ENCODE assay signal across 8 mouse cellular contexts in the genomic region with DNA sequence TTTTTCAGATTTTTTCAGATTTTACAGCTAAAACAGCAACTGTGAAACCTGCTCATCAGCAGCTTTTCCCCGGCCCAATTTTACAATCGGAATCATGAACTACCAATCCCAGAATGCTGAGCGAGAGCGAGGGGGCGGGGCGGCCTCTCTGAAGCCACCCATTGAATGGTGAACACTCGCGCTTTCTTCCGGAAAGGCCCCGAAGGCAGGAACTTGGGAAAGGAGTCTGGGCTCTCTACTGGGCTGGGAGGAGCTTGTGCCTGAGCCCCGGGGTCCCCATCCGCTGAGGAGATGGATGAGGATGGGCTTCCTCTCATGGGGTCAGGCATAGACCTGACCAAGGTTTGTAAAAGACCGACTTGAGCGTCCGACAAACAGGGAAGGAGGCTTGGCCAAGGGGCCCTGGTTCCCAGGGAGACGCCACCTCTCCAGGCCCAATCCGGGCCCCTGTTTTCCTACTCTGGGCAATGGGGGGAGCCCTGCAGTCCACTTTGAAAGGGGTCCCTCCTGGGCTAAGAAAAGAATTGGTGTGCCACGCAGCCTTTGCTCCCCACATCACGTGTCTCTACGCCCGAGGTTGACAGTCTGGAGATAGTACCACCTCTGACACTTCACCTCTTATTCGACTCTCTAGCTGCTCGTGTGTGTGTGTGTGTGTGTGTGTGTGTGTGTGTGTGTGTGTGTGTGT. TPM values are rescaled to one million over a fixed set of nuclear protein-coding genes. Genes with fewer than 3 reads are reported as not detected.
DNase-seq lines count a peak whose midpoint lies in the region; ATAC-seq lines count a peak whose summit lies in the region.

A gene (plus strand): TSS at position 143 of the 688 bp plus-strand sequence.

- peak; percentile 91 for DNase-seq in ES-CJ7 (ENCODE audit: low read depth, low spot score)
- DNase-seq in cerebellum, adult 11 months = peak; percentile 82
- DNase-seq in forebrain, embryonic 14.5 days (ENCODE audit: low spot score) = peak; percentile 97
- peak; percentile 88 to 91 for DNase-seq in heart, postnatal 14 days
- peak; percentile 94 for DNase-seq in layer of hippocampus, adult 11-12 months (ENCODE audit: low spot score)
- peak; percentile 91 to 94 for DNase-seq in lung, adult 18-20 months
- DNase-seq in testis, postnatal 14 days (ENCODE audit: low spot score) = peak; percentile 89

- WGBS in forebrain, embryonic 14.5 days = 2% methylated on average over 23 of the region's 23 CpGs
- 2% methylated on average over 23 of the region's 23 CpGs for WGBS in neural tube, embryonic 15.5 days

- peak within 1 kb of the TSS; percentile 78 for H3K9ac ChIP-seq in forebrain, embryonic 14.5 days (ENCODE audit: low read length)
- H3K9ac ChIP-seq in neural tube, embryonic 15.5 days (replicated peaks) = peak within 1 kb of the TSS; percentile 80

- H3K4me3 ChIP-seq in forebrain, embryonic 14.5 days (ENCODE audit: low read depth, low read length) = peak within 1 kb of the TSS; percentile 47
- H3K4me3 ChIP-seq in neural tube, embryonic 15.5 days (replicated peaks) = peak within 1 kb of the TSS; percentile 70

- H3K4me2 ChIP-seq in forebrain, embryonic 14.5 days (ENCODE audit: low read length) = peak within 1 kb of the TSS; percentile 63
- H3K4me2 ChIP-seq in neural tube, embryonic 15.5 days = peak within 1 kb of the TSS; percentile 72

- H3K9me3 ChIP-seq in forebrain, embryonic 14.5 days (replicated peaks; ENCODE audit: control insufficient read depth, low read length) = no peaks in the 10 kb centered on the region
- H3K9me3 ChIP-seq in neural tube, embryonic 15.5 days (replicated peaks) = no peaks in the 10 kb centered on the region

- H3K4me1 ChIP-seq in forebrain, embryonic 14.5 days (ENCODE audit: control insufficient read depth, insufficient read depth, low read length) = no peaks in the 10 kb centered on the region
- H3K4me1 ChIP-seq in neural tube, embryonic 15.5 days = peaks cover 4% of the 10 kb centered on the region

- H3K27me3 ChIP-seq in forebrain, embryonic 14.5 days (replicated peaks; ENCODE audit: control insufficient read depth, insufficient read depth, low read length) = no peaks in the 10 kb centered on the region
- H3K27me3 ChIP-seq in neural tube, embryonic 15.5 days (replicated peaks) = no peaks in the 10 kb centered on the region

- H3K27ac ChIP-seq in forebrain, embryonic 14.5 days (ENCODE audit: low read depth, low read length) = peak within 1 kb of the TSS; percentile 56; the same call in 1 of the 2 replicates
- peak within 1 kb of the TSS; percentile 88 for H3K27ac ChIP-seq in neural tube, embryonic 15.5 days (replicated peaks)

- ATAC-seq in forebrain, embryonic 14.5 days = peak; percentile 100
- peak; percentile 100 for ATAC-seq in neural tube, embryonic 15.5 days (ENCODE audit: low FRiP score)

- intact Hi-C loops in heart, postnatal 14 days (cut with DNase I) = no loop called here

- peaks cover 4% of the 10 kb centered on the region for H3K36me3 ChIP-seq in forebrain, embryonic 14.5 days (ENCODE audit: control insufficient read depth, insufficient read depth, low read length)
- no peaks in the 10 kb centered on the region for H3K36me3 ChIP-seq in neural tube, embryonic 15.5 days

RNA-seq across cellular contexts. Expression of the gene that starts here (rescaled TPM):
- polyA plus RNA-seq in forebrain, embryonic 14.5 days (2014; fragmentation: Nextera tagmentation; extraction: Ambion mirVana) = 40.7 and 54.5 TPM in 2 replicates
- total RNA-seq in heart, postnatal 14 days (2021) = 10 to 100 TPM; 25.0 to 28.1 TPM
- polyA plus RNA-seq in neural tube, embryonic 15.5 days (2015; fragmentation: Nextera tagmentation; extraction: Ambion mirVana) = 41.3 and 47.5 TPM in 2 replicates

Comparison
In these comparisons a context has a peak if more than half of its experiments do, and no peak if none do; other contexts are left out.
1. Peak in every context shown above with its lines: DNase-seq, ATAC-seq, H3K4me3 ChIP-seq and H3K27ac ChIP-seq.